Mouse (Mus musculus) lung, embryonic 14.5 days (tissue): Measurements from ENCODE around the gene Prkce. TPM values are rescaled to one million over a fixed set of nuclear protein-coding genes. Genes with fewer than 3 reads are reported as not detected.

Experiments used
- ATAC-seq: fragments of 200-750 bp; cut with Nextera tagmentation; 2 replicates; pipeline ENCODE4 v1.8.0; 2017; ENCODE audit warnings: mild to moderate bottlenecking, moderate TSS enrichment, moderate library complexity; ENCODE audit not compliant: insufficient read depth
- DNase-seq: peaks from one replicate; pipeline ENCODE4 v3.0.0-alpha.2; 2015
- H3K27ac ChIP-seq: fragments of 300-500 bp; sonication (generic); 2 replicates; pipeline ENCODE4 v1.5.1; 2014; ENCODE audit warnings: low read depth, mild to moderate bottlenecking, moderate library complexity
- H3K27me3 ChIP-seq: fragments of 300-500 bp; sonication (generic); 2 replicates; pipeline ENCODE4 v1.6.1; 2014; ENCODE audit warnings: low read length, control low read depth; ENCODE audit not compliant: insufficient read depth
- H3K36me3 ChIP-seq: fragments of 300-500 bp; sonication (generic); 2 replicates; pipeline ENCODE4 v1.6.1; 2014; ENCODE audit warnings: control low read depth; ENCODE audit not compliant: insufficient read depth
- H3K4me1 ChIP-seq: fragments of 300-500 bp; sonication (generic); 2 replicates; pipeline ENCODE4 v1.6.1; 2014; ENCODE audit warnings: antibody characterized with exemption, control low read depth; ENCODE audit not compliant: insufficient read depth
- H3K4me2 ChIP-seq: fragments of 300-500 bp; sonication (generic); 2 replicates; pipeline ENCODE4 v1.6.1; 2014; ENCODE audit warnings: mild to moderate bottlenecking
- H3K4me3 ChIP-seq: fragments of 300-500 bp; sonication (generic); 2 replicates; pipeline ENCODE4 v1.5.1; 2014; ENCODE audit warnings: low read depth, low read length
- H3K9ac ChIP-seq: fragments of 300-500 bp; sonication (generic); 2 replicates; pipeline ENCODE4 v1.6.1; 2014
- H3K9me3 ChIP-seq: fragments of 300-500 bp; sonication (generic); 2 replicates; pipeline ENCODE4 v1.6.1; 2016; ENCODE audit warnings: low read depth, low read length, control low read depth
- CTCF ChIP-seq: IDR thresholded peaks from 2 replicates; pipeline ENCODE4 v1.5.1; 2016; ENCODE audit warnings: antibody characterized with exemption, low read depth
- WGBS: fragments of 180-500 bp; shearing (Covaris S2); extraction: QIAGEN DNeasy Blood & Tissue Kit; methylation state at CpG from one replicate; pipeline ENCODE4 v1.1.7; 2014; 5-methylcytosine and 5-hydroxymethylcytosine counted together
- polyA plus RNA-seq: library from polyadenylated mRNA; unstranded; fragments of >200 nt; fragmentation: Nextera tagmentation; extraction: Ambion mirVana; gene quantifications from 2 replicates; pipeline ENCODE4 v1.2.1, GENCODE M21; 2014

Gene Prkce
- polyA plus RNA-seq, 1 experiment from 2014 or later, result 10.1 TPM

GRCm38 (mm10) chr17:86198496-86199465 lies 31.2 kb downstream of the Prkce start:
- Histone ChIP-seq H3K9me3 (no peaks in the 10 kb centered on the region), H3K9ac (no peak overlapping the region), H3K27ac (no peak overlapping the region), H3K4me1 (0 out of 2 replicates have a peak, but pooled peaks cover 4% of the 10 kb centered on the region), H3K27me3 (no peaks in the 10 kb centered on the region), H3K4me2 (no peak overlapping the region), H3K36me3 (no peaks in the 10 kb centered on the region), H3K4me3 (no peak overlapping the region)
- no peak for TF ChIP-seq CTCF
- DNase-seq (no peak), ATAC-seq (no peak)
- 78% methylated on average over 16 of the region's 16 CpGs for WGBS

GRCm38 (mm10) chr17:86201981-86202380 lies 34.4 kb downstream of the Prkce start:
- H3K9me3 ChIP-seq, result no peaks in the 10 kb centered on the region
- DNase-seq (no peak), ATAC-seq (no peak)
- no peaks in the 10 kb centered on the region for H3K36me3 ChIP-seq
- H3K4me2 ChIP-seq, result no peak overlapping the region
- H3K4me1 ChIP-seq, result no peaks in the 10 kb centered on the region
- no peak for TF ChIP-seq CTCF
- no peak overlapping the region for H3K4me3 ChIP-seq
- H3K9ac ChIP-seq, result no peak overlapping the region
- H3K27me3 ChIP-seq, result no peaks in the 10 kb centered on the region
- H3K27ac ChIP-seq, result no peak overlapping the region
- 88% methylated on average over 7 of the region's 7 CpGs for WGBS

DNA sequence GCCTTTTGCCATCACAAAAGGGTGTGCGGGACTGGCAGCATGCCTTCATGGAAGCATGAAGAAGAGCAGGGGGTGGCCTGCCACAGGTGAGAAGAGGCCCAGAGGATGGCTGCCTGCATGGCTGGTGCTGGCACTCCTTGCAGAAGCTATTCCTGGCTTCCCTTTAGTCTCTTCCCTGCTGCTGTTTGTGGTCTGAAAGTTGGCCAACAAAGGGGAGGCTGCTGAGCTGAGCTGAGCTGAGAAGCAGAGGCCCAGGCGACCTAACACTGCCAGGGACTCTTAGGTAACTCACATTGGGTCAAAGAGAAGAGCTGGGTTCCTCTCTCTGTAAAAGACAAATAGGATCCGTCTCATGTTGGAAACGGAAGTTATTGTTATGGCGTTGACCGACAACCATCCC lies 35.4 kb downstream of the Prkce start:
- Histone ChIP-seq H3K4me3 (no peak overlapping the region), H3K4me1 (no peaks in the 10 kb centered on the region), H3K36me3 (no peaks in the 10 kb centered on the region), H3K9me3 (no peaks in the 10 kb centered on the region), H3K4me2 (no peak overlapping the region), H3K27me3 (no peaks in the 10 kb centered on the region), H3K9ac (no peak overlapping the region), H3K27ac (no peak overlapping the region)
- WGBS, result 85% methylated on average over 6 of the region's 6 CpGs
- no peak for TF ChIP-seq CTCF
- ATAC-seq (no peak), DNase-seq (no peak)

GRCm38 (mm10) chr17:86203531-86204450 lies 36.2 kb downstream of the Prkce start:
- no peak for ATAC-seq
- TF ChIP-seq CTCF, result no peak
- no peaks in the 10 kb centered on the region for H3K27me3 ChIP-seq
- H3K9ac ChIP-seq, result no peak overlapping the region
- H3K4me1 ChIP-seq, result no peaks in the 10 kb centered on the region
- no peak overlapping the region for H3K4me3 ChIP-seq
- WGBS, result 56% methylated on average over 20 of the region's 20 CpGs
- no peak for DNase-seq
- H3K27ac ChIP-seq, result no peak overlapping the region
- no peaks in the 10 kb centered on the region for H3K9me3 ChIP-seq
- no peak overlapping the region for H3K4me2 ChIP-seq
- H3K36me3 ChIP-seq, result no peaks in the 10 kb centered on the region

- no peaks in the 10 kb centered on the region for H3K4me1 ChIP-seq
- no peaks in the 10 kb centered on the region for H3K9me3 ChIP-seq
- no peak overlapping the region for H3K4me3 ChIP-seq
- no peak overlapping the region for H3K9ac ChIP-seq
- WGBS, result 84% methylated on average over 8 of the region's 8 CpGs
- no peak for TF ChIP-seq CTCF
- no peak overlapping the region for H3K27ac ChIP-seq
- no peak overlapping the region for H3K4me2 ChIP-seq
- H3K36me3 ChIP-seq, result no peaks in the 10 kb centered on the region
- DNase-seq (no peak), ATAC-seq (no peak)
- no peaks in the 10 kb centered on the region for H3K27me3 ChIP-seq
Observed at GRCm38 (mm10) chr17:86206289-86206688, 38.7 kb downstream of the Prkce start.

- Histone ChIP-seq H3K4me3 (no peak overlapping the region), H3K9ac (no peak overlapping the region), H3K36me3 (no peaks in the 10 kb centered on the region), H3K4me1 (no peaks in the 10 kb centered on the region), H3K4me2 (no peak overlapping the region), H3K9me3 (no peaks in the 10 kb centered on the region), H3K27me3 (no peaks in the 10 kb centered on the region), H3K27ac (no peak overlapping the region)
- DNase-seq (no peak), ATAC-seq (no peak)
- WGBS, result 40% methylated on average over 17 of the region's 17 CpGs
- TF ChIP-seq CTCF, result no peak
Observed at GRCm38 (mm10) chr17:86208057-86208820, 40.7 kb downstream of the Prkce start.
